ENCODE assay signal across 24 mouse cellular contexts in genomic region chr15:3368261-3368832, GRCm38 (mm10).
A peak's percentile ranks its signal among the peaks of the same experiment; 100 is the strongest.
DNase-seq lines count a peak whose midpoint lies in the region; ATAC-seq and TF ChIP-seq lines count a peak whose summit lies in the region.
"Had no signal": no experiment of that assay in that cellular context is flagged by ENCODE, and none has a peak within 500 bp of the region (broad histone marks: within the 10 kb centered on the region; RNA-seq: fewer than 3 reads in every experiment).

No protein-coding gene starts in this region.

- H3K36me3 ChIP-seq in embryonic facial prominence, embryonic 14.5 days (ENCODE audit: control insufficient read depth, insufficient read depth, low read length): no peaks in the 10 kb centered on the region
- no peaks in the 10 kb centered on the region for H3K36me3 ChIP-seq in embryonic facial prominence, embryonic 10.5 days (replicated peaks)
- H3K36me3 ChIP-seq in limb, embryonic 13.5 days: peaks cover 3% of the 10 kb centered on the region; the same call in 1 of the 2 replicates
- no peaks in the 10 kb centered on the region for H3K36me3 ChIP-seq in intestine, embryonic 15.5 days
- H3K36me3 ChIP-seq: embryonic facial prominence, embryonic 12.5 days had no signal

- H3K4me1 ChIP-seq in embryonic facial prominence, embryonic 14.5 days (ENCODE audit: control insufficient read depth, insufficient read depth, low read length): no peaks in the 10 kb centered on the region
- no peaks in the 10 kb centered on the region for H3K4me1 ChIP-seq in embryonic facial prominence, embryonic 10.5 days
- no peaks in the 10 kb centered on the region; the same call in 1 of the 2 replicates for H3K4me1 ChIP-seq in embryonic fibroblast, embryonic 13.5 days (ENCODE audit: control insufficient read depth, insufficient read depth, low read length)
- H3K4me1 ChIP-seq in limb, embryonic 13.5 days: peaks cover 5% of the 10 kb centered on the region; the same call in 1 of the 2 replicates
- no peaks in the 10 kb centered on the region for H3K4me1 ChIP-seq in intestine, embryonic 15.5 days (replicated peaks)
- H3K4me1 ChIP-seq: embryonic facial prominence, embryonic 12.5 days; heart, embryonic 12.5 days; heart, embryonic 15.5 days had no signal

- TF ChIP-seq CTCF in embryonic fibroblast, embryonic 13.5 days (IDR thresholded peaks at IDR 0.05; ENCODE audit: borderline replicate concordance, insufficient read depth, low read length): no peak

- peaks cover 31% of the 10 kb centered on the region for H3K9me3 ChIP-seq in embryonic facial prominence, embryonic 14.5 days (ENCODE audit: control insufficient read depth, low read length)
- H3K9me3 ChIP-seq in embryonic facial prominence, embryonic 10.5 days: peaks cover 16% of the 10 kb centered on the region; the same call in 1 of the 2 replicates
- H3K9me3 ChIP-seq in limb, embryonic 13.5 days: peaks cover 26% of the 10 kb centered on the region
- H3K9me3 ChIP-seq in intestine, embryonic 15.5 days: no peaks in the 10 kb centered on the region; the same call in 1 of the 2 replicates
- H3K9me3 ChIP-seq: heart, embryonic 15.5 days had no signal

- H3K9ac ChIP-seq in embryonic facial prominence, embryonic 14.5 days (ENCODE audit: low read depth, low read length): no peak overlapping the region
- H3K9ac ChIP-seq in limb, embryonic 13.5 days: no peak overlapping the region
- no peak overlapping the region for H3K9ac ChIP-seq in intestine, embryonic 15.5 days
- H3K9ac ChIP-seq: embryonic facial prominence, embryonic 12.5 days; forebrain, postnatal 0 days; heart, embryonic 12.5 days; heart, embryonic 15.5 days; hindbrain, embryonic 14.5 days had no signal

- 40% methylated on average over 2 of the region's 2 CpGs for WGBS in embryonic facial prominence, embryonic 14.5 days
- 71% methylated on average over 2 of the region's 2 CpGs for WGBS in embryonic facial prominence, embryonic 10.5 days
- 17% methylated on average over 2 of the region's 2 CpGs for WGBS in limb, embryonic 13.5 days
- WGBS in intestine, embryonic 15.5 days: 92% methylated on average over 2 of the region's 2 CpGs

- ATAC-seq in embryonic facial prominence, embryonic 14.5 days (ENCODE audit: low read depth): no peak
- ATAC-seq in limb, embryonic 13.5 days (ENCODE audit: low FRiP score, low read depth): peak; percentile 95
- ATAC-seq in intestine, embryonic 15.5 days: no peak
- ATAC-seq: activated CD4-positive, CD25-positive, alpha-beta regulatory T cell, adult 4 months; forebrain, embryonic 14.5 days; forebrain, postnatal 0 days; hindbrain, postnatal 0 days; inflammation-experienced regulatory T-cells, adult 6 months had no signal

- DNase-seq in embryonic facial prominence, embryonic 14.5 days (ENCODE audit: low spot score): peak; percentile 55
- no peak for DNase-seq in embryonic facial prominence, embryonic 10.5 days (ENCODE audit: low spot score)
- no peak for DNase-seq in heart, postnatal 4 days
- DNase-seq: adrenal gland, postnatal 10 days; adrenal gland, postnatal 36 days; cerebellum, adult 18-20 months; cerebellum, adult 9-10 months; cerebellum, postnatal 14 days; forebrain, postnatal 0 days; gastrocnemius, postnatal 25 days; heart, adult 18-20 months; heart, postnatal 10 days; heart, postnatal 36 days had no signal

- H3K27ac ChIP-seq in embryonic facial prominence, embryonic 14.5 days (replicated peaks; ENCODE audit: low read depth, low read length): no peak overlapping the region
- no peak overlapping the region for H3K27ac ChIP-seq in embryonic facial prominence, embryonic 10.5 days (replicated peaks)
- peak overlapping the region; percentile 88 for H3K27ac ChIP-seq in embryonic fibroblast, embryonic 13.5 days (ENCODE audit: insufficient read depth, low read length)
- H3K27ac ChIP-seq in limb, embryonic 13.5 days: peak overlapping the region; percentile 70; the same call in 1 of the 2 replicates
- H3K27ac ChIP-seq in intestine, embryonic 15.5 days: no peak overlapping the region
- H3K27ac ChIP-seq: embryonic facial prominence, embryonic 12.5 days; heart, embryonic 15.5 days; hindbrain, embryonic 14.5 days; hindbrain, postnatal 0 days had no signal

- no peak for TF ChIP-seq POLR2A in embryonic fibroblast, embryonic 13.5 days (IDR thresholded peaks at IDR 0.05; ENCODE audit: low read depth, low read length)

- H3K27me3 ChIP-seq in embryonic facial prominence, embryonic 14.5 days (replicated peaks; ENCODE audit: control insufficient read depth, insufficient read depth, low read length): no peaks in the 10 kb centered on the region
- no peaks in the 10 kb centered on the region for H3K27me3 ChIP-seq in embryonic facial prominence, embryonic 10.5 days (replicated peaks; ENCODE audit: low read depth, poor library complexity, severe bottlenecking)
- no peaks in the 10 kb centered on the region for H3K27me3 ChIP-seq in limb, embryonic 13.5 days
- no peaks in the 10 kb centered on the region for H3K27me3 ChIP-seq in intestine, embryonic 15.5 days (replicated peaks)
- H3K27me3 ChIP-seq: embryonic facial prominence, embryonic 12.5 days; heart, embryonic 12.5 days; heart, embryonic 15.5 days had no signal

- H3K4me2 ChIP-seq in embryonic facial prominence, embryonic 14.5 days (ENCODE audit: low read depth, low read length): no peak overlapping the region
- H3K4me2 ChIP-seq in limb, embryonic 13.5 days (replicated peaks): no peak overlapping the region
- H3K4me2 ChIP-seq in intestine, embryonic 15.5 days (replicated peaks): no peak overlapping the region
- H3K4me2 ChIP-seq: embryonic facial prominence, embryonic 12.5 days; heart, embryonic 12.5 days; heart, embryonic 15.5 days; hindbrain, embryonic 14.5 days had no signal

- H3K4me3 ChIP-seq in embryonic facial prominence, embryonic 14.5 days (ENCODE audit: low read depth, low read length): no peak overlapping the region
- no peak overlapping the region for H3K4me3 ChIP-seq in embryonic facial prominence, embryonic 10.5 days
- no peak overlapping the region for H3K4me3 ChIP-seq in embryonic fibroblast, embryonic 13.5 days (ENCODE audit: insufficient read depth, low read length)
- no peak overlapping the region for H3K4me3 ChIP-seq in limb, embryonic 13.5 days
- H3K4me3 ChIP-seq in intestine, embryonic 15.5 days (replicated peaks): no peak overlapping the region
- H3K4me3 ChIP-seq: embryonic facial prominence, embryonic 12.5 days; heart, embryonic 12.5 days; heart, embryonic 15.5 days had no signal

Comparison
In these comparisons a context has a peak if more than half of its experiments do, and no peak if none do; other contexts are left out.
1. H3K27ac ChIP-seq: peak in embryonic fibroblast, embryonic 13.5 days (single experiment) and limb, embryonic 13.5 days (single experiment); none in embryonic facial prominence, embryonic 14.5 days (single experiment), embryonic facial prominence, embryonic 10.5 days (single experiment) and intestine, embryonic 15.5 days (single experiment).